Mouse (Mus musculus) c-Kit-positive CD71-negative TER-119-negative erythroid progenitor cells, embryonic 14.5 days (primary cell): ENCODE results near the gene Gm29423.
"Not testable (repeated sequence)": the region's sequence is repeated elsewhere in the genome, so short reads cannot be mapped to it uniquely, and the experiment has no call there.

Experiments used
- DNase-seq: peaks from one replicate; pipeline ENCODE4 v3.0.0-alpha.2; 2013; ENCODE audit warnings: low read depth

Gene Gm29423

DNA sequence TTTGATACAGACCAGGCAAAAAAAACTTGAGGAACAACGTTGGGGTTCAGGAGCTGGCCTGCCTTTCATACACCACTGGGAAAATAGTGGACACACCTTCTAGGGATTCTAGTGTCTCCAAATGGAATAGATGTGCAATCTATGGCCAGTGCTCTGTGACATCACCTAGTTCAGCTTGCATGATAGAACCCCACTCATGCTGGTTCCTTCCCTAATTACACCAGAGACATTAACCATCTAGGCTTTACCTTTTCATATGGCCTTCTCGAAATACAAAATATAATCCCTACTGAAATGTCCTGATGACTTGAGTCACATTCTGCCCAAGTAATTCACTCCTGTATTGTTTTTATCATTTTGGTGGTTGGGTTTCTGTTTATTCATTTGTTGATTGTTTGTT lies at the start of gene Gm29423, which contains the start of gene Gm29644:
TSS of gene Gm29423 (minus strand) at position 101 of the 400 bp plus-strand sequence.
TSS of gene Gm29644 (minus strand) at position 157 of the 400 bp plus-strand sequence.
- DNase-seq = not testable (repeated sequence)

DNA sequence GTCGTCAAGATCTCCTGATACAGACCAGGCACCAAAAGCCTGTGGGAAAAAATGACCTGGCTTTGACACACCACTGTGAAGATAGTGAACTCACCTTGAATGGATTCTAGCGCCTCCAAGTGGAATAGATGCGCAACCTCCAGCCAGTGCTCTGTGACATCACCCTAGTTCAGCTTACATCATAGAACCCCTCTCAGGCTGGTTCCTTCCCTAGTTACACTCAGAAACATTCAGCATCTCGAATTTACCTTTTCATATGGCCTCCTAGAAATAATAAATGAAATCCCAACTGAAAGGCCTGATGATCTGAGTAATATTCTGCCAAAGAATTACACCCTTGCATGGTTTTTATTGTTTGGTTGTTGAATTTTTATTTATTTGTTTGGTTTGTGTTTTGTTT lies 29.5 kb downstream of the Gm29423 start, which contains the start of gene Gm21118:
TSS of gene Gm21118 (minus strand) at position 101 of the 400 bp plus-strand sequence.
- DNase-seq = not testable (repeated sequence)
